Mouse (Mus musculus): Measurements from ENCODE around the gene Hdc. TPM values are rescaled to one million over a fixed set of nuclear protein-coding genes. Genes with fewer than 3 reads are reported as not detected.

Hdc gene
- total RNA-seq (2023) = 100 to 1,000 TPM; 259 to 368 TPM

DNA sequence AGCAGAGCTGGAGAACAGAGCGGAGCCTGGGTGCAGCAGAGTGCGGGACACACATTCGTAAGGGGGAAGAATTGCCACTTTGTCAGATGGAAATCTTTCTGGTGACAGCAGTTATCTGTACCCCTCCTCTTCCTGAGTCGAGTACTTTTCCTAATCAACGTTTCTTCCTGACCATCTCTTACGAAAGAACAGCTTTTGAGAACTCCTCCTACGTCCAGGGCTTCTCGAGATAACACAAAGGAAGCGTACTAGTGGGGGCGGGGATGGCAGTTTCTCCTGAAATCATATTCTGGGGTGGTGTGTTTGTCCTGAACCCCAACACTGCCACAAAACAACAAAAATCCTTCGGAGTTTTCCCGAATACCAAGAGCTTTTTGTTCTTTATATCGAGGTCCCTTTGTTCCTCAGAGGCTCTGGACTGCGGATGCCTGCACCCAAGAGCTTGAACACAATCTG lies at the start of gene Hdc:
TSS of gene Hdc (minus strand) at position 51 of the 456 bp plus-strand sequence.

DNA sequence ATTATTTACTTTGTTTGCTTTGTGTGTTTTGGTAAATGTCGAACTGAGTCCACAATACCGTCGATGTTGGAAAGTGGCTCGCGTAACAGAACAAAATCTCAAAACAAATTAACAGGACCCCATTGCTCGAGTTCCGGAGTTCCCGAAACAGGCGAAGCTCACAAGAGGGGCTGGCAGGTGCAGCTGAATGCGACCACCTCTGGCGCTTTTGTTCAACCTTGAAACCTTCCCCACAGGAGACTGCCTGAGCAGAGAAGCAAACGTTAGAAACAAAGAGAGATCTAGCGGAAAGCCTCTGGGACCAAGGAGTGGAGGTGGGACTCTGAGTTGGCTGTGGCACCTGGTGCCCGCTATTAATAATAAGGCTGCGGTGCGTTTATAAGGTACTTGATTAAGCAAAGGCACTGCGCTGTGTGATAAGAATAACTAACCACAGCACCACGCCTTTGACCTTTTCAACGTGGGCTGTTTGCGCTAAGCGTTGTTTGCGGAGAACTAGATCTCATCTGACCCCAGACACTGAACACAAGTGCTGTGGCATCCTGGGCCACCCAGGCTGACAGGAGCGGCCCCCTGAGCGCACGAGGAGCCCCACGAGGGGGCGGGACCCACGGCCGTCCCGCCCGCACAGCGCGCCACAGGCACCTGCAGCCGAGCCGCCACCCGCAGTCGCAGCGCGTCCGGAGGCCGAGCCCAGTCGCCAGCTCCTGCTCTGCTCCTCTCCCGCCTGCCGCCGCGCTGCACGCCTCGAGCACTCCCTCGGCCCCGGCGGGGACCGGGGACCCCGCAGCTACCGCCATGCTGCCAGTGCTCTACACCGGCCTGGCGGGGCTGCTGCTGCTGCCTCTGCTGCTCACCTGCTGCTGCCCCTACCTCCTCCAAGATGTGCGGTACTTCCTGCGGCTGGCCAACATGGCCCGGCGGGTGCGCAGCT lies 66.5 kb downstream of the Hdc start, which contains the start of gene Slc27a2:
TSS of gene Slc27a2 (plus strand) at position 51 of the 934 bp plus-strand sequence.

Other genes starting within 250 kb of the Hdc start
- gene Atp8b4, start 118.6 kb downstream of the Hdc start, total RNA-seq (2023) = 100 to 1,000 TPM; 156 to 181 TPM
- under 1 TPM in 1 of 2 experiments, not detected in 1; 0.84 TPM for gene Slc27a2, start 66.9 kb downstream of the Hdc start, total RNA-seq (2023)
- gene Gabpb1, start 57.0 kb upstream of the Hdc start, total RNA-seq (2023) = 10 to 100 TPM; 31.9 to 35.4 TPM
- gene Usp8, start 88.0 kb upstream of the Hdc start, total RNA-seq (2023) = 10 to 100 TPM; 46.2 to 50.8 TPM
- not detected for gene Usp50, start 164.2 kb upstream of the Hdc start, total RNA-seq (2023)

Data from neutrophil, adult 83 days (primary cell).